Mouse (Mus musculus): ENCODE data around the gene Dthd1. TPM values are rescaled to one million over a fixed set of nuclear protein-coding genes. Genes with fewer than 3 reads are reported as not detected.

Dthd1 gene
- total RNA-seq, 2 experiments from 2014 or later: not detected

GRCm38 (mm10) chr5:62864348-62864747 is 50.7 kb downstream of the Dthd1 start:
- no peak for DNase-seq

DNA sequence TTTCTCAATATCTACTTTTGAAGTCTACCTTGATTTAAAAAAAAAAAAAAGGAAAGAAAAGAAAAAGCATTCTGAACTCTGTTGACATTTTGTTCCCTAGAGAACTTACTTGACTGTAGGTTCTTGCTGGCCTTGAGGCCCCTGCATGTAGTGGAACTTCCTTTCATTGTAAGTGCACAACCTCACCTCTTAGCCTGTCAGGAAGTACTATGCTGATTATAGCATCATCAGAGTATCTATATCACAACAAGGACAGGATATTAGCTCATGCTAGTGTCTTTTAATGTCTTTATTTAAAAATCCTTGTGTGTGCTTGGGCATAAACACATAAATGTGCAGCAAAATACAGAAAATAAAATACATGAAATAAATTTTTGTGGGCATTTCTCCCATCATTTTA is 53.4 kb downstream of the Dthd1 start:
- no peak for DNase-seq

GRCm38 (mm10) chr5:62879530-62879929 is 65.9 kb downstream of the Dthd1 start:
- no peak for DNase-seq

DNA sequence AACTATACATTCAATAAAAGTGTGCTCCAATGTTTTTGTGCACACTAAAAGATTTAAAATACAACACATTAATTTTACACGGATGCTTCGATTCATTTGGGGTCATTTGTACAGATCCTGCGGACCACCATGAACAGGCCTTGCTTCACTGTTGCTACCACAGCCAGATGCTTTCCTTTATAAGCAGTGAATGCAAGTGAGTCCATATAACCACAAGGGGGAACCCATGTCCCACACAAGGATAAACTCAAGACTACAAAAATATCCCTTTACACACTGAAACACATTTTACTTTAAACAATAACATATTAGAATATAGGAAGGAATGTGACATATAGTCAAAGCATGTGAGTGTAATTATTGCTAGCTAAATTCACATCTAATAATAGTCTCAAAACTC is 81.7 kb downstream of the Dthd1 start:
- DNase-seq: peak; percentile 7

- no peak for DNase-seq
Observed at GRCm38 (mm10) chr5:62906954-62907353, 93.3 kb downstream of the Dthd1 start.

DNA sequence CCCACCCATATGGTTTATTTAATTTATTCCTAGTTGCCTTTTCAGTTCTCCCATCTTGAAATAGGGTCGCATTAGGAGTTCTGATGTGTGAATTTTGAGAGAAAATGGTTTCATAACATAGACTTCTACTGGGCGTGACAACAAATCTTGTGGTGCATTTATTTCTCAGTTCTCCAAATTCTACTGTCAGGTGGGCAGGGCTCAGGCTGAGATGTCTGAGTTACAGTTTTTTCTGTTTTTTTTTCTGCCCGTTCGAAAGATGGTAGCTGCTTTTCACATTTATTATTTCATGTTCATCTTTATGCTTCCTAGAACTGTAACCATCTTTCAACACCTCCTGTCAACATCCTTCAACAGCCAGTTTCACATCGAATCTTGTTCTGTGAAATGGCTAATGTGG is 95.5 kb downstream of the Dthd1 start:
- DNase-seq: no peak

DNA sequence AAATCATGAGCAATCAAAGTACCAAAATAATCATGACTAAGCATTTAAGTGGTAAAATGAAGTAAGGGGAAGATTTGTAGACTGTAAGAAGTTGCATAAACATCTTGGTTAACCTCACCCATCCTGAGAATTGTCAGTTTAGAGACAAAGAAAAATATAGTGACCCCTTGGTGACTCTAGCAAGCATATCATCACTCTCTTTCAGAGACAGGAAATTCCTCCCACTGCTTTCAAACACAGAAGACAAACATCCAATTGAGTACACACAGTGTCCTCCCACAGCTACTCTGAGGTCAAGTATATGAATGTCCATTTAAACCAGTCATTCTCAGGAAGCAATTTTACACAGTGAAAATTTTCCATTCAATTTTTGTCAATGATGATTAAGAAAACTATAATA is 111.0 kb downstream of the Dthd1 start:
- DNase-seq: no peak

Other genes with a start within 250 kb of the Dthd1 start
- gene Arap2, start 47.7 kb upstream of the Dthd1 start, total RNA-seq (2021): 1 to 10 TPM; 7.8 to 9.6 TPM